Mouse (Mus musculus) erythroblast, adult 5-6 weeks (primary cell): ENCODE data around the gene Btn2a2. TPM values are rescaled to one million over a fixed set of nuclear protein-coding genes. Genes with fewer than 3 reads are reported as not detected.

Source experiments
- ATAC-seq: replicated peaks from 2 replicates; pipeline ENCODE4 v1.8.0; 2016; ENCODE audit warnings: moderate number of reproducible peaks, mild to moderate bottlenecking, moderate TSS enrichment, inconsistent platforms; ENCODE audit not compliant: poor library complexity, low FRiP score, severe bottlenecking
- total RNA-seq, 2 experiments: library from RNA; stranded (forward) in 1 of 2; stranded (reverse) in 1 of 2; fragments of 150-400 nt in 1 of 2; fragments of 200-764, 138-1000 nt in 1 of 2; gene quantifications; 2 replicates each; pipeline versions ENCODE4 v1.2.3 to v1.2.4; 2015 to 2017; ENCODE audit warnings: low replicate concordance in 2 of 2

Gene Btn2a2
- total RNA-seq, 2 experiments from 2014 or later, result not detected

DNA sequence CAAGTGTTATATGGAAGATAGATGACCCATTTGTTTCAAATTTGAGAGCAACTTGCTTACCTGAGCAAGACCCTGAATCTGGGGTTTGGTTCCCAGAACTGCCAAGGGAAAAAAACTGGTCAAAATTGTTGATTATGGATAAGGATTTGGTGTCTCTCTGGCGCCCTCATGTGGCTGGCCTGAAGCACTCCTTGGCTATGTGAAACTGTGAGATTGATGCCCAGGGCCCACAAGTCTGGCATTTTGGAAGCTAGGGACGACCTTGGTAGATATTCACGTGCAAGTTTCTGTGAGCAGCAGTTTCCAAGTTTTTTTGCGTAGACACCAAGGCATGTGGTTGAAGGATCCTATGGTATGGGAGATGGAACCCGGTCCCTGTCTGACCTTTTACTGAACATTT lies 36.0 kb upstream of the Btn2a2 start:
- peak; percentile 73 for ATAC-seq

DNA sequence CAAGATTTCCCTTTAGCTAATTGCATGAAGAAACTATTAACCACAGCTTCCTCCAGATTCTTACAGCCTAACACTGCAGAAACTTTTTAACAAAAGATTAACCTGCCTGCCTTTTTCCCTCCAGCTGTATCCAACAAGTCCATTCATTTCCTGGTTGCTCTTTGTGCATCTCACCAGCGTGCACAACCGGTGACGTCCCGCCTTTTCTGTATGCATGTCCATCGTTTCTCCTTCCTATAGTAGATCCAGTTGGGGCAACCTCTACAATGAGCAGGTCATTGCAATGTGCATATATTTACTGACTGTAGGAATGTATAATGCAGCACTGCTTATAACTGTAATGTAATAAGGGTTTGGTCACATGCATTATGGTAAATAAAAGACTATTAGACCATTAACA lies 35.3 kb upstream of the Btn2a2 start:
- ATAC-seq, result no peak

DNA sequence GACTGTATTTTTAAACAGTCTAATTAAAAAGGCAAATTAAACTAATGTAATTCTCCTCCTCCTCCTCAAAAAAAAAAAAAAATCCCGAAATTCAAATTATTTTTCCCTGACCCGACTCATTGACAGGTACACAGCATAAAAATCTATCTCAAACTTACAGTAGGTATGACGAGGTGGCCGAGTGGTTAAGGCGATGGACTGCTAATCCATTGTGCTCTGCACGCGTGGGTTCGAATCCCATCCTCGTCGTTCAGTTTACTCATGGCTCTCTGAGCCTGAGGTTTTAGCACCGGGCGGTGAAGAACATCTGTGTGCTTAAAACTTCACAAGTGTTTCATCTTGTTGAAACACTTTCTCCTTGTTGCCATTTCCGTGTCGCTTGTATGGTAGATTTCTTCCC lies 33.0 kb upstream of the Btn2a2 start:
- ATAC-seq, result no peak

DNA sequence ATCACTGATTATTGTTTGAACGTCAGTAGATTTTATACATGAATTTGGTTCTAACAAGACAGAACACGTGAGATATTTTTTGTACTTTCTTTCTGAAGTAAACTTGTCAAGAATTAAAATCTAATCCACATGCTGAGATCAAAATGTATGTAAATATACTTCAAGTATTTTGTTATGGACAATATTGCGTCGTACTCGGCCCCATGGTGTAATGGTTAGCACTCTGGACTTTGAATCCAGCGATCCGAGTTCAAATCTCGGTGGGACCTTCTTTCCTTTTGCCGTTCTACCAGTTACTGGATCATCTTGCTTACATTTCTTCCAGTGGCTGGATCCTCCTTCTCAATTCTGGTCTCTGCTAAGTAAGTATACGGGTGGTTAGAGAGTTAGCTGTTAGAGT lies 30.8 kb upstream of the Btn2a2 start:
- ATAC-seq, result peak; percentile 43

DNA sequence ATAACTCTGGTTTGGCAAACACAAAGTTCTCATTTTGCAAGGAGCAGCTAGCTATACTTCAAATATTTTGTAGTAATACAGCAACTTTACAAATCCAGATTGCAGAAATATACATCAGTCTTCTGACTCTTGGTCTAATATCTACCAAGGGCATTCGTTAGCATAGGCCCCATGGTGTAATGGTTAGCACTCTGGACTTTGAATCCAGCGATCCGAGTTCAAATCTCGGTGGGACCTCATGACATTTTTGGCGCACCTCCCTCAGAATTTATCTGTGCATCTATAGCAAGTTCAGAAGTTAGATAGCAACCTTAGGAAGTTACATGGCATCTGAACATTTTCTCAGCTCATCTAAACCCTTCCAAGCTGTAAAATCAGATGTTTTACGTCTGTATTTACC lies 30.2 kb upstream of the Btn2a2 start:
- peak; percentile 60 for ATAC-seq

DNA sequence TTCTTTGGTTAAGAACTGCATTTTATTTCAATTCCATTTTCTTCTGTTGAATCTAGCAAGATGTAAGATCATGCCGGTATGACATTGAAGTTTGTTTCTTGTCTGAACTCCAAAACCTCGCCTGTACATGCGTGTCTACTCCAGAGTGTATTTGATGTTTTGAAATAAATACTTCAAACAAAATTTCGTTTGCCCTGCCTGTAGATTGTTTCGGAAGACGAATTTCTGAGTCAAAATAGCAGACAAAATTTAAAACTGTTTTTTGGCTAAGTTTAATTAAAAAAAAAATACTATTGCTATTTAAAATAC lies 29.6 kb upstream of the Btn2a2 start:
- ATAC-seq, result peak; percentile 26

DNA sequence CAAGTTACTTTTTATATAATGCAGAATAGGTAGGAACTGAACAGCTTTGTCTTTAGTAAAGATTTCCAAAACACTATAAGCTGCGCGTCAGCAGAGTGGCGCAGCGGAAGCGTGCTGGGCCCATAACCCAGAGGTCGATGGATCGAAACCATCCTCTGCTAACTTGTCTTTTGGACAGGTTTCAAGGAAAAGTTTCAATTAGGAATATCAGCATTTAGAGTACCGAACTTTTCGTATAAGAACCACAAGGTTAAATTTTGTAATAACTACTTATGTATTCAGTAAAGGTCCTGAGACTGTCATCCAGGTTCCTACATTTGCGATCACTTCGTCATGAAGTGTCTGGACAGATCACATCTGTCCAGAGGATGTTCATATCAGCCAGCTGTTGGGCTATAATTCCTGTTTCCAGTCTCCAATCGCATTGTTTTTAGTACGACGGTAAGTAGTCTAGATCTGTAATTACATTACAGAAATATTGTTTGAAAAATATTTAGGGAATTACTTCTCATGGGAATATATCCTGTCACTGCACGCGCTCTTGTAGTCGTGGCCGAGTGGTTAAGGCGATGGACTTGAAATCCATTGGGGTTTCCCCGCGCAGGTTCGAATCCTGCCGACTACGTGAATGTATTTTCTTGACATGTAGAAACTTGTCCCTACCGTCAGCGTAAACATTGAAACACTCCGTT lies 29.1 kb upstream of the Btn2a2 start:
- peak; percentile 65 for ATAC-seq

DNA sequence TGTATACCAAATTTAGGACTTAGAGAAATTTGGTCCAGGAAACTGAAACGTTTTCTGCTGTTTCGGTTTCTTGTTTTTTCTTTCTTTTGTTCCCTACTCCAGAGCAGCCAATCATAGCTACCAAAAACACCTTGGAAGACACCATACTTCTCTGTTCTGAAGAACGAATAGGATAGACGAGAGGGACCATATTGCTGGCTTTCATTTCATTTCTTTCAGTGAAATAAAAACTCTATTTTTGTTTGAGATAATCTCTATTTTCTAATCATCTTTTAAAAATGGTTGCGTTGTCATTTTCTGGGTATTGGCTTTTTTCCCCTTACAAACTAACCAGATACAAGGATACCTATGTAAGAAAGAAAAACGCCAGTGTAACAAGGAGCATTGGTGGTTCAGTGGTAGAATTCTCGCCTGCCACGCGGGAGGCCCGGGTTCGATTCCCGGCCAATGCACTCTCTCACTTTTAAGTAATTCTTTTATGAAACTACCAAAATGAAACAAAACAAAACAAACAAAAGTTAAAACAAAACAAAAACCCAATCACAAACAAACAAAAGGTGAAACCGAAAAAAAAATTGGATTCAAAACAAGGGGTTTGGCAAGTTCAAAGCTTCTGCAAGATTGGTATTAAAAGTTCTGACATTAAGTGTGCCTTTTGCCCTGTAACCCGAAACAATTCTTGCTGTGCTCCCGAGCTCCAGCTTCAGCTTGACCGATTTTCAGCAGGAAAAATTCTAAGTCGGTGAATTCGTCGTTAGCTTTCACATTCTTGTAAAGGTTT lies 28.4 kb upstream of the Btn2a2 start:
- ATAC-seq, result peak; percentile 41

DNA sequence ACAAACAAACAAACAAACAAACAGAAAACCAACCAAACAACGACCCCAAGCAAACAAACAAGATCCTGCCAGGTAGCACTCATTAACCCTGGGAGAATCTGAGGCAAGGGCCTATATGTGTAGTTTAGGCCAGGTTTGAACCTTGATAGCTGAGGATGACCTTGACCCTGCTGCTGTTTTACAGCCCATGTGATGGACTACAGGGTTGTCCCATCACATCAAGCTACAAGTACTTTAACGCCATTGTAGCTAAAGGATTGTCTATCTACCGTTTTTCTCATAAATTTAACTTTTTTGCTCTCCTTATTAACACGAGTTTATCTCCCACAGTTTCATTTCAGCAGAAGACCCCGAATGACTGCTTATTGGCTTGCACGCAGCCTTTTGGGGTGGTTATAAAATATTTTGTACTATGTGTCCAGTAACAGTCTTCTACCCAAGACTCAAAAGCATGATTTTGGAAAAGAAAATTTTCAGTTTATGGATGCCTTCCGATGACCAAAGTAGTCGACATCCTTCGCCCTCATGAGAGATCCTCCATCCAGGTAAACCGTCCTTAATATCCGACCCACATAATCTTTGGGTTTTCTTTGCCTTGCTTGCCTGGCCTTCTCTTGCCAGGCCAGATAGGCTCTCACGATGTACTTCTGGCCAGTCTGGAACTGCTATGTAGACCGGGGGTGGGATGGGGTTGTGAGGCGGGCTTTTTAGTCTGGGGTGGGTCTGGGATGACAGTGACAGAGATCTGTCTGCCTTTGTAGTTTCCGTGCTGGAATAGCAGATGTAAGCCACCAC lies 27.4 kb upstream of the Btn2a2 start:
- ATAC-seq, result no peak

DNA sequence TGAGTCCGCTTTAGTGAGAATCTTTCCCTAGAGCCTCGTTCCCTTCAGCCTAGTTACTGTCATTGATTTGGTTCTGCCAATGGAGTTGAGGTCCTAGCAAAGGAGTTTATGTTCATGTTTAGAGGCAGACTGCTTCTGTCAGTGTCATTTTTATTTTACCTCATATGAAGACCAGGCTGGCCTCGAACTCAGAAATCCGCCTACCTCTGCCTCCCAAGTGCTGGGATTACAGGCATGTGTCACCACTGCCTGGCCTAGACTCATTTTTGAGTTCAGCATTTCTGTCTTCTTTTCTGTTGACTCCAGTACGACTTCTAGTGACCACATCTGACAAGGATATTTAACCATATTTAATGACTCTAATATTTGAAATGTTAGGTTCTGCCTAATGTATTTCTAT lies 26.6 kb upstream of the Btn2a2 start:
- no peak for ATAC-seq

DNA sequence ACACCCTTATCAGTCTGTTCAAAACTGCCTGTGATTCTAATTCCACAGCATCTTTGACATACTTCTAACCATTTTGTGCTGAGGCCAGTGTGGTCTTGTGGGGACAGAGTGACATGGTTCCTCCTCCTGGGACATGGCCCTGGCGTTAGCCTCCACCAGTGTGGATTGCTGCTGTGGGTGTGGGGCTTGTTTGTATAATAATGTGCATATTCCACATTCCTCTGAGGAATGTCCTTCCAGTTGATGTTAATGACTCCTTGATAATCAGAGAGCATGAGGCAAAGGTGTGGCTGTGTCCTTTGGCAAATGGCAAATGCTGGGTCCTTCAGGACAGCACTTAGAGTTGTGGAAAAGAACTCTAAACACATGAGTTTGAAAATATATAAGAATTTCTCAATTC lies 24.9 kb upstream of the Btn2a2 start:
- ATAC-seq, result no peak

DNA sequence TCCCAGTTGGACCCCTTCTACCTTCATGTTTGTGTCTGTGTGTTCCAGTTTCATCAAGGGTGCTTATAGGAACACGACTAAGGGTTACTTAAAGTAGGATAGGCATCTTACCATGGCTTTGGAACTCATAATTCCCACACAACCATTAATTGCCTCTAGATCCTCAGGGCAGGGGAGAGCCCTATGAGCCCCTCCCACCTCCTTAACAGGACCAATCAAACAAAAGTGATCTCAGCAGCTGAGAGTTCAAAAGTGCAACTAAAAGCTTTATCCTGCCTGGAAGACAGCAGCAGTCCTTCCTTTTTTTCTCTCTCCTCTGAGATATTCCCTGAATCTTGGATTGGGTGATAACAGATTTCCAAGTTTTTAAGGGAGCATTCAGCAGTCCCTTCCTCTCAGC lies 21.5 kb upstream of the Btn2a2 start:
- ATAC-seq, result no peak

DNA sequence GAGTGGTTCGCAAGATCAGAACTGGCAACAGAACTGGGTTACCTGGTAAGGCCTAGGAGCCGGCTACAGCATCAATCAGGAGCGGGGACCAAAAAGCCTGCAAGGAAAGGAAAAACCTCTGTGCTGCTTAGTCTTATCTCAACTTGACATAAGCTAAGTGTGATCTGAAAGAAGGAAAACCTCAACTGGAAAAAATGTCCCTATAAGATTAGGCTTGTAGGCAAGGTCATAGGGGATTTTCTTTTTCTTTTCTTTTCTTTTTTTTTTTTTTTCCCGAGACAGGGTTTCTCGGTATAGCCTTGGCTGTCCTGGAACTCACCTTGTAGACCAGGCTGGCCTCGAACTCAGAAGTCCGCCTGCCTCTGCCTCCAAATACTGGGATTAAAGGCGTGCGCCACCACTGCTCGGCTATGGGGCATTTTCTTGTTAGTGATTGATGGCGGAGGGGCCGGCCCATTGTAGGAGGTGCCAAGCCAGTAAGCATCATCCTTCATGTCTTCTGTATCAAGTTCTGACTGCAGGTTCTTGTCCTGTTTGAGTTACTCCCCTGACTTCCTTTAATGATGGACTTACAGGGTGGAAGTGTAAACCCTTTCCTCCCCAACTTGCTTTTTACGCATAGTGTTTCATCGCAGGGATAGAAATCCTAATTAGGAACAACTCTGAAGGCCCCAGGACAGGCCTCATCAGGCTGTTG lies 18.3 kb upstream of the Btn2a2 start:
- no peak for ATAC-seq

DNA sequence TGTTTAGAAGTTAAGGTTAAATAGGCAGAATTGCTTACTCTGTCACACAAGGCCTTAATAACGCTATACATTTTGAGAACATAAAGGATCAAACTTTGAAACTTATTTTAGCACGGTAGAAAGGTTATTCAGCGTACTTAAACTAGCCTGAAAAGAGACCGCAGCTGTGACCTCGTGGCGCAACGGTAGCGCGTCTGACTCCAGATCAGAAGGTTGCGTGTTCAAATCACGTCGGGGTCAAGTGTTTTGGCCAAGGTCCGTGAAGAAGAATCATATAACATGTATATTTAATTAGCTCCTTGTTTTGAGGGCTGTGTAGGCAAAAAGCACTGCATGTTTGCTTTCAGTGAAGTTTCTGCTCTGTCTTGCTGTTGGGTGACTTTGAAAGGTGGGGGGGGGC lies 17.7 kb upstream of the Btn2a2 start:
- ATAC-seq, result no peak

DNA sequence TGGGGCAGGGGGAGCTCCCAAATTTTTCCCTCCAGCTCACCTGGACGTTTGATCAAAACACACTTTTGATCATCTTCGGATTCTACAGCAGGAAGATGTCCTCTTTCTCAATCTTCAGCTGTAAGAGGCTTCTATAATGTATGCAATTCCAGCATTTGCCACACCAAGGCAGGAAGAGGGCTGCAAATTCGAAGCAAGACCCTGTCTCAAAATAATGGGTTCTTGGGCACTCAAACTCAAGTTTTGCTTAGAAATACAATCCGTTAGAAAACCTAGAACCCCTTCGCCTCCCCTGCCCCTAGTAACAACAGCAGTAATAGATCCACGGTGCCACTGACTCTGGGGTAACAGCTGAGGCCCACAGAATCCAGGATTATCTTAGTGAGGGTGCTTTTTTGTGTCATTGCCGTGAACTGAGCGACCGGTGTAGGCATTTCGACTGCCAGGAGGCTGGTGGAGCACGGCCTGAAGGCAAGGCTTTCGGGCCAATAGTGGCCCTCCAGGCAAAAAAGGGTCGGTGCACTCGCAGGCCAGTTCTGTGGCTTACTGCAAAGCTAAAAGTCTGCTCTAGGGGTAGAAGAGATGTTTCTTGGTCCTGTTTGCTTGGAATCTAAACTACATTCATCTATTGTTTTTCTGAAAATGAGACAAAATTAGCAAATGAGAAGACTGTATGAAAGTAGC lies 17.1 kb upstream of the Btn2a2 start:
- ATAC-seq, result no peak

DNA sequence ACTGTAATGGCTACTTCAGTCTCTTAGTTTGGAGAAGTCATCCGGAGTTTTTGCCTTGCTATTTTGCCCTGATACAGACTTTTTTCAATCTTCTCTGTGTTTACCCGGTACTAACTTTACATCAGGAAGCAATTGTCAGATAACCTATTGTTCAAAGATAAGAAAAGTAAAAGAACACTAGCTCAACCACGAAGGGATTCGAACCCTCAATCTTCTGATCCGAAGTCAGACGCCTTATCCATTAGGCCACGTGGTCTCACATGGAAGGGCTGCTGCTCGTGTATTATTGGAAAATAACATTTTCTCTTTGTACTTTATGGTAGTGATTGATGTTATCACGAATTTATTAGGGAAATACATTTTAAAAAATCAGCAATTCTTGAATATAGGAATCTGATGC lies 15.1 kb upstream of the Btn2a2 start:
- 0 out of 2 replicates have a peak, but pooled peaks have one; percentile 62 for ATAC-seq

DNA sequence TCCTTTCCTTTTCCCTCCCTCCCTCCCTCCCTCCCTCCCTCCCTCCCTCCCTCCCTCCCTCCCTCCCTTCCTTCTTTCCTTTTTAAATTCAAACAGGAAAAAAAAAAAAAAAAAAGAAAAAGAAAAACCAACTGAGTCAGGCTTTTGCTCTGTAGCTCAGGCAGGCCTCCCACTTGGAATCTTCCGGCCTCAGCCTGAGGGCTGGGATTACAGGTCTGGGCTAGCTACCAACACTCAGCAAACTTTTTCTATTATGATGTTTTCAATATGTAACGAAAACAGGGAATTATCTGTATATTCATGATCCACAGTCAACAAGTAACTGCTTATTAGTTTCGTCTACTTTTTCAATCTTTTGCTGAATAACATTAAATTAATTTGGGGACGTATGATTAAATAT lies 14.3 kb upstream of the Btn2a2 start:
- no peak for ATAC-seq

DNA sequence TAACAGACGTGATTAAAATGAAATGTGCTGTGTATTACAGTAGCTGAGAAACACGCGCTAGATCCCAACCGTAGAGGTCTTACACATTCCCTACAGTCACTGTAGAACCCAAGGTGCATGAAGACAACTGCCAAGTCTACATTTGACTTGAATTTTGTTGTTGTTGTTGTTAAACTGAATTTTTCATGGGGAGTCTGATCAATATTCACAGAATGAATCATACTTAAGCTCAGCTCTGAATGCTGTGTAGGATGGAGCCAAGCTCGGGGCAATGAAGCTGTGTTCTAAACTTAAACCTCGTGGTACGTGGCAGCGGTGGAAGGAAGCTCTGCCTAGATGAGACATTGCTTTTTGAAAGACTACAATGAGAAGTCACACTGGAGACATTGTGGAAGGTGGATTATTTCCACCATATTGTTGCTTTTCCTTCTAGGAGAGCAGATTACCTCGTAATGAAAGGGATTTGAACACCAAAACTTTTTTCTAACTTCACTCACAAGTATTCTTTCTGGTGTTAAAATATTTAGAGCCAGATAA lies 13.4 kb upstream of the Btn2a2 start:
- ATAC-seq, result no peak

DNA sequence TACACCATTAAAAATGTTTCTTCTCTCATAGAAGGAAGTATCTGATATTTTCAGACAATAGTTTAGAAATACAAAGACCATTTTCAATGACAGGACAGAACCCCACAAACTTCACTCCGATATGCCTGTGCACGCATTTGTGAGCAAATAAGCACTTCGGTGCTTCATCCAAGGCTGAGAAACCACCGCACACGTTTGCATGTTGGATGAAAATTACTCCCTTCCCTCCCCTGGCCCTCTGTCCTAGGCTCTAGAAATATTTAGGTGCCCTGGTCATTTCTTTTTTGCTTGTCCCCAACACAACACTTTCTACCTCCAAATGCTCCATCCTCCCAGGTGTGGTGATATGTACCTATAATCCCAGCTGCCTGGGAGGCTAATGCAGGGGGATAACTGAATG lies 12.9 kb upstream of the Btn2a2 start:
- no peak for ATAC-seq
